Mouse (Mus musculus): Measurements from ENCODE around the gene Ppp1r27. TPM values are rescaled to one million over a fixed set of nuclear protein-coding genes. Genes with fewer than 3 reads are reported as not detected.
"Not testable (repeated sequence)": the region's sequence is repeated elsewhere in the genome, so short reads cannot be mapped to it uniquely, and the experiment has no call there.

Ppp1r27 gene
- polyA plus RNA-seq, 1 experiment from 2014 or later = 0.47 TPM

GRCm38 (mm10) chr11:120582982-120583293, 32.0 kb upstream of the Ppp1r27 start:
- not testable (repeated sequence) for ATAC-seq (ENCODE audit: insufficient number of reproducible peaks, low FRiP score, low TSS enrichment, low read depth); H3K9ac ChIP-seq (ENCODE audit: low read length); H3K27me3 ChIP-seq (ENCODE audit: control insufficient read depth, insufficient read depth, low read length); H3K4me3 ChIP-seq (ENCODE audit: low read depth, low read length); H3K9me3 ChIP-seq (ENCODE audit: control insufficient read depth, low read length); H3K27ac ChIP-seq (replicated peaks; ENCODE audit: low read depth, low read length); DNase-seq (ENCODE audit: low spot score); H3K4me2 ChIP-seq (ENCODE audit: low read depth, severe bottlenecking)
- 86% methylated on average over 2 of the region's 2 CpGs for WGBS
- Histone ChIP-seq H3K36me3 (ENCODE audit: control insufficient read depth, insufficient read depth, low read length) (peaks cover 27% of the 10 kb centered on the region), H3K4me1 (ENCODE audit: control insufficient read depth, insufficient read depth, low read length) (peaks cover 12% of the 10 kb centered on the region)

DNA sequence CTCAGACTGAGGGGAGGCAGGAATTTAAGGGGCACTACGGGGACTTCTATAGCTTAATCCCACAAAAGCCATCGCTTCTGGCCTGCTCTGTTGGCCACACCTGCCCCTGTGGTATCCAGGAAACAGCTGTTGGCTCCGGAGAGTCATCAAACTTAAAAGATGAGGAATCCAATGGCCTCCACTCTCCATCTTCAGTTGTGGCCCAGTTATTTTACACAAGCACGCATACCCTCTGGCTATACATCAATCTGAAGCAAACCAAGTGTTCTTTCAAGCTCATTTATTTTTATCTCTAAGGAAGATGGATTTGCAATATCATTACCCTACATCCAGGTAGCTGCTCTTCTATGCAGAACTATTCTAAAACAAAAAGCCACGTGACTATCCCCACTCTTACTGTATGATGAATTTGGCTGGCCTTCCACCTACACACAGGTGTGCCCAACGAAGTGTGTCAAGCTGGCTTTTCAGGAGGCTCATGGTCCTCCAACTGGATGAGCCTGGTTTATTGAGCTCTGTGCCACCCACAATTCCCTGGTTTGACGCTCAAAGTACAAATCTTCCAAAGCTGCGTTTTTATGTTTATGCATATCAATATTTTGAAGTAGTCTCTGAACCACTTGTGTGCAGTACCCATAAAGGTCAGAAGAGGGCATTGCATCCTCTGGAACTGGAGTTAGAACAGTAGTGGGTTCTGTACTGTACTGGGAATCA, 31.5 kb upstream of the Ppp1r27 start:
- peaks cover 31% of the 10 kb centered on the region for H3K36me3 ChIP-seq (ENCODE audit: control insufficient read depth, insufficient read depth, low read length)
- WGBS = 81% methylated on average over 8 of the region's 8 CpGs

DNA sequence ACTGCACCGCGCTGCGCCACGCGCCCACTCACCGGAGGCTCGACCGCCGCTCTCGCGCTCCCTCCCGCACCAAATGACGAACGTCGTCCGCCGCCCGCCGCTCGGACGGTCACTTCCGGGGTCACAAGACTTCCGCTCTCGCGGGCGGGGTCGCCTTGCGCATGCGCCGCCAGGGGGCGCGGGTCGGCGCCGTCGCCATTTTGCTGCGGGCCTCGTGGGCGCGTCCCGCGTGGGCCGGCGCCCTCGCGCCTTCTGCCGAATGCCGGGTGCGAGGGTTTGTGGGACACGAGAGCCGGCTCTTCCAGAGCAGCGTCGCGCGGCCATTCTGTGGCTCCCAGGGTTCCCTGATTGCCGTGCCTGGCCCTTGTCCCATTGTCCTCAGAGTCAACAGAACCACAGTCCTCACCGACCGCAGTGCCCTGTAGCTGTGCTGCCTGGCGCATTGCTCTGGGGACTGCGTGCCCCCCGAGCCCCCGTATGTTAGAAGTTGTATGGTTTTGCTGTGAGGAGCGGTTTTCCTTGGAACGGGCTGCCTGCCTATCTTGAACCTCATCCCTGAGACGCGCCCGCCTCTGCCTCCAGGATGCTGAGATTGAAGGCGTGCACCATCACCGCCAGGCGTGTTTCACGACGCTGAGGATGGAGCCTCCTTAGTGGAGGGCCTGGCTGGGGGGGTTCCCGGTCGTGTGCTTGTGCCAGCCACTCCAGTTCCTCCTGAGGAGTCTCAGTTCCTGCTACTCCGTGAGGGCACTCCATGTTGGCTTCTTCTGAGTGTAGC, 30.7 kb upstream of the Ppp1r27 start, which contains the start of gene Arhgdia:
Gene Arhgdia, minus strand, starts transcription at position 135 of the 778 bp plus-strand sequence.
- DNase-seq (ENCODE audit: low spot score) (peak; percentile 90), ATAC-seq (ENCODE audit: insufficient number of reproducible peaks, low FRiP score, low TSS enrichment, low read depth) (no peak; the same call in 1 of the 2 replicates)
- Histone ChIP-seq H3K4me1 (ENCODE audit: control insufficient read depth, insufficient read depth, low read length) (peaks cover 12% of the 10 kb centered on the region), H3K27me3 (ENCODE audit: control insufficient read depth, insufficient read depth, low read length) (no peaks in the 10 kb centered on the region), H3K4me3 (ENCODE audit: low read depth, low read length) (peak within 1 kb of the TSS; percentile 85), H3K36me3 (ENCODE audit: control insufficient read depth, insufficient read depth, low read length) (peaks cover 32% of the 10 kb centered on the region), H3K4me2 (ENCODE audit: low read depth, severe bottlenecking) (peak within 1 kb of the TSS; percentile 96), H3K9ac (ENCODE audit: low read length) (peak within 1 kb of the TSS; percentile 96), H3K9me3 (ENCODE audit: control insufficient read depth, low read length) (peaks cover 2% of the 10 kb centered on the region; the same call in 1 of the 2 replicates), H3K27ac (replicated peaks; ENCODE audit: low read depth, low read length) (peak within 1 kb of the TSS; percentile 78)
- 5% methylated on average over 73 of the region's 75 CpGs for WGBS

More for the DNA sequence above, 31.5 kb upstream of the Ppp1r27 start:
- Histone ChIP-seq H3K9ac (ENCODE audit: low read length) (peak overlapping the region; percentile 96), H3K4me2 (ENCODE audit: low read depth, severe bottlenecking) (peak overlapping the region; percentile 96), H3K27me3 (ENCODE audit: control insufficient read depth, insufficient read depth, low read length) (no peaks in the 10 kb centered on the region), H3K9me3 (ENCODE audit: control insufficient read depth, low read length) (peaks cover 2% of the 10 kb centered on the region; the same call in 1 of the 2 replicates), H3K27ac (replicated peaks; ENCODE audit: low read depth, low read length) (peak overlapping the region; percentile 78), H3K4me1 (ENCODE audit: control insufficient read depth, insufficient read depth, low read length) (peaks cover 12% of the 10 kb centered on the region), H3K4me3 (ENCODE audit: low read depth, low read length) (peak overlapping the region; percentile 85)
- ATAC-seq (ENCODE audit: insufficient number of reproducible peaks, low FRiP score, low TSS enrichment, low read depth) (no peak), DNase-seq (ENCODE audit: low spot score) (no peak)

- Histone ChIP-seq H3K4me3 (ENCODE audit: low read depth, low read length) (peak overlapping the region; percentile 85), H3K9me3 (ENCODE audit: control insufficient read depth, low read length) (peaks cover 2% of the 10 kb centered on the region; the same call in 1 of the 2 replicates), H3K4me1 (ENCODE audit: control insufficient read depth, insufficient read depth, low read length) (peaks cover 12% of the 10 kb centered on the region), H3K27me3 (ENCODE audit: control insufficient read depth, insufficient read depth, low read length) (no peaks in the 10 kb centered on the region), H3K9ac (ENCODE audit: low read length) (peak overlapping the region; percentile 96), H3K4me2 (ENCODE audit: low read depth, severe bottlenecking) (peak overlapping the region; percentile 96), H3K36me3 (ENCODE audit: control insufficient read depth, insufficient read depth, low read length) (peaks cover 30% of the 10 kb centered on the region), H3K27ac (replicated peaks; ENCODE audit: low read depth, low read length) (peak overlapping the region; percentile 78)
- DNase-seq (ENCODE audit: low spot score) (peak; percentile 50), ATAC-seq (ENCODE audit: insufficient number of reproducible peaks, low FRiP score, low TSS enrichment, low read depth) (no peak; the same call in 1 of the 2 replicates)
- WGBS = under 1% methylated on average over 43 of the region's 44 CpGs
These were observed 30.0 kb upstream of the Ppp1r27 start for GRCm38 (mm10) chr11:120580871-120581331.

DNA sequence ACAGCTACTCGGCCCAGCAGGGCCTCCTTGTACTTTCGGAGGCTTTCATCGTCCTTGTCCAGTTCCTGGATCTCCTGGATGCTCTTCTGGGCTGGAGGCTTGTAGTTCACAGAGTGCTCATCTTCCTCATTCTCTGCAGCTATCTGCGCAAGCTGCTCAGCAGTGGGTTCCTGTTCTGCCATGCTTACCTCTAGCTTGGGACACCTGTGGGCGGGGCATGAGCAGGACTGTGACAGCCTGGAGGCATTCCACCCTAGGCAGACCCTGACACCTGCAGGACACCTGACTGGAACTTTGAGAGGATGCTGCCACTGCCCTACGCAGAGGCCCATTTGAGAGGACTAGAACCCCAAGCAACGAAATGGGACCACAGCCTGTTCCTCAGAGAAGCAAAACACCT, 29.3 kb upstream of the Ppp1r27 start:
- ATAC-seq (ENCODE audit: insufficient number of reproducible peaks, low FRiP score, low TSS enrichment, low read depth) = no peak
- Histone ChIP-seq H3K9me3 (ENCODE audit: control insufficient read depth, low read length) (peaks cover 2% of the 10 kb centered on the region; the same call in 1 of the 2 replicates), H3K36me3 (ENCODE audit: control insufficient read depth, insufficient read depth, low read length) (peaks cover 30% of the 10 kb centered on the region), H3K4me2 (ENCODE audit: low read depth, severe bottlenecking) (peak overlapping the region; percentile 96), H3K27me3 (ENCODE audit: control insufficient read depth, insufficient read depth, low read length) (no peaks in the 10 kb centered on the region), H3K9ac (ENCODE audit: low read length) (peak overlapping the region; percentile 96), H3K4me3 (ENCODE audit: low read depth, low read length) (peak overlapping the region; percentile 85), H3K4me1 (ENCODE audit: control insufficient read depth, insufficient read depth, low read length) (peaks cover 12% of the 10 kb centered on the region), H3K27ac (replicated peaks; ENCODE audit: low read depth, low read length) (no peak overlapping the region)
- 67% methylated on average over 7 of the region's 7 CpGs for WGBS
- DNase-seq (ENCODE audit: low spot score) = no peak

DNA sequence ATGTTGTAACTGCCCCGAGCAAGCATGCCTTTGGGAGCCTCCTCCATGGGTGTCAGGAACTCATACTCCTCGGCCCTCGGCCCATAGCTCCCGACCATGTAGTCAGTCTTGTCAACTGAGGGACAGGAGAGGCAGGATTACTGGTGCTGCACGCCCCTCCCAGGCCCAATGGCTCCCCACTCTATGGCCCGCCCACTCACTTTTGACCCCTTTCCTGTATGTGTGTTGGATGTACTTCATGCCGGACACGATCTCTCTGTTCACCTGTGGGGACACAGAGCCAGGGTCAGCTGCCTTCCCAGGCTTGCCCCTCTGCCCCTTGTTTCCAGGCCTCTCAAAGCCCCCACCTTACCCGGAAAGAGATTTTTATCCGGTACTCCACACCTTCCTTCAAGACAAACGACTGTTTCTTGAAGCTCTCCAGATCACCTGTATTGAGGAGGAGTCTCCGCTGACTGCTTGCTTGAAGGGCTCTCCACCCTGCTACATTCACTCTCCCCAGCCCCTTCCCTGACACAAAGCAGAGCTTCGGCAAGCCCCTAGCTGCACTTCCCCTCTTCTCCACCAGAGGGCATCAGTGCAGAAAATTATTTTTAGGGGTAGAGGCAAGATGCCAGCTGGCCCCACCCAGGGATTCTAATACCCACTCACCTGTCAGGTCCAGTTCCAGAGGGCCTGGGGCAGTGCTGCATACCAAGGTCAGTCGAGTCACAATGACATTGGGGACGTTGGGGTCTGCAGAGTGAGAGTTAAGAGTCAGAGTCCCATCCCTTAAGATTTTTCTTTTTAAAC, 28.6 kb upstream of the Ppp1r27 start:
- WGBS = 64% methylated on average over 15 of the region's 15 CpGs
- DNase-seq (ENCODE audit: low spot score) = peak; percentile 94
- H3K27ac ChIP-seq (replicated peaks; ENCODE audit: low read depth, low read length) = no peak overlapping the region
- no peak; the same call in 1 of the 2 replicates for ATAC-seq (ENCODE audit: insufficient number of reproducible peaks, low FRiP score, low TSS enrichment, low read depth)
- H3K36me3 ChIP-seq (ENCODE audit: control insufficient read depth, insufficient read depth, low read length) = peaks cover 30% of the 10 kb centered on the region
- peak overlapping the region; percentile 96; the same call in 1 of the 2 replicates for H3K9ac ChIP-seq (ENCODE audit: low read length)
- H3K27me3 ChIP-seq (ENCODE audit: control insufficient read depth, insufficient read depth, low read length) = no peaks in the 10 kb centered on the region
- H3K9me3 ChIP-seq (ENCODE audit: control insufficient read depth, low read length) = peaks cover 2% of the 10 kb centered on the region; the same call in 1 of the 2 replicates
- H3K4me2 ChIP-seq (ENCODE audit: low read depth, severe bottlenecking) = peak overlapping the region; percentile 96
- peaks cover 12% of the 10 kb centered on the region for H3K4me1 ChIP-seq (ENCODE audit: control insufficient read depth, insufficient read depth, low read length)
- H3K4me3 ChIP-seq (ENCODE audit: low read depth, low read length) = peak overlapping the region; percentile 85

DNA sequence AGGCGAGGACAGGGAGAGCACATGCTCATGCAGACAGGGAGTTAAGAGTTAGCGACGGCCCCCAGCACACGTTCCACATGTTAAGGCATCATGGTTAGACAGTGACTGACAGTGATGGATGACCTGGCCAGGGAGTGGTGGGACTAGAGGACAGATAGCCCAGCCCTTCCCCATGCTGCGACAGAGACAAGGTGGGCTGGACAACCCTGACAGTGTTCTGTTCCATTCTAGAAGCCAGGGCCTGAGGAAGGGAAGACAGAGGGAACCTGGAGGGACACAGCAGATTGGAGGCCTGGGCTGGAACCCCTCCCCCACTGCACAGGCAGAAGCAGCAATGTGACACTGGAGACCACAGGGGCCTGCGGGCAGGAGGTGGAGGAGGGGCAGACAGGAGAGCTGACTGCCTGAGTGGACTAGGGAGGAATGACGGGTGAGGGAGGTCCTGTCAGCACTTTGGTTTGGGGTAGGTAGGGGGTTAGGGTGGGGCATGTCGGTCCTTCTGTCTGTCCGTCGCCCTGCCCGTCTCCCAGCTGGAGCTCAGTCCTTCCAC, 27.8 kb upstream of the Ppp1r27 start:
- Histone ChIP-seq H3K4me1 (ENCODE audit: control insufficient read depth, insufficient read depth, low read length) (peaks cover 12% of the 10 kb centered on the region), H3K27ac (replicated peaks; ENCODE audit: low read depth, low read length) (no peak overlapping the region), H3K9ac (ENCODE audit: low read length) (no peak overlapping the region), H3K4me2 (ENCODE audit: low read depth, severe bottlenecking) (0 out of 2 replicates have a peak overlapping the region, but pooled peaks have one; percentile 96), H3K36me3 (ENCODE audit: control insufficient read depth, insufficient read depth, low read length) (peaks cover 27% of the 10 kb centered on the region), H3K4me3 (ENCODE audit: low read depth, low read length) (0 out of 2 replicates have a peak overlapping the region, but pooled peaks have one; percentile 85), H3K27me3 (ENCODE audit: control insufficient read depth, insufficient read depth, low read length) (no peaks in the 10 kb centered on the region), H3K9me3 (ENCODE audit: control insufficient read depth, low read length) (no peaks in the 10 kb centered on the region; the same call in 1 of the 2 replicates)
- WGBS = 71% methylated on average over 11 of the region's 11 CpGs
- no peak for DNase-seq (ENCODE audit: low spot score)
- no peak for ATAC-seq (ENCODE audit: insufficient number of reproducible peaks, low FRiP score, low TSS enrichment, low read depth)

Data from limb, embryonic 11.5 days (tissue).